Mouse (Mus musculus) neural tube, embryonic 11.5 days (tissue): ENCODE data around the gene Tns4. TPM values are rescaled to one million over a fixed set of nuclear protein-coding genes. Genes with fewer than 3 reads are reported as not detected.

Experiments used
- ATAC-seq: fragments of 200-750 bp; cut with Nextera tagmentation; 2 replicates; pipeline ENCODE4 v1.8.0; 2017; ENCODE audit warnings: moderate number of reproducible peaks, mild to moderate bottlenecking, moderate TSS enrichment, moderate library complexity; ENCODE audit not compliant: insufficient read depth, low FRiP score, low TSS enrichment
- DNase-seq: peaks from one replicate; pipeline ENCODE4 v3.0.0-alpha.2; 2015; ENCODE audit warnings: low spot score
- H3K27ac ChIP-seq: fragments of 300-500 bp; sonication (generic); 2 replicates; pipeline ENCODE4 v1.5.1; 2014; ENCODE audit warnings: low read depth, mild to moderate bottlenecking, low read length
- H3K27me3 ChIP-seq: fragments of 300-500 bp; sonication (generic); 2 replicates; pipeline ENCODE4 v1.6.1; 2014; ENCODE audit warnings: mild to moderate bottlenecking, low read length, mixed read lengths; ENCODE audit not compliant: control insufficient read depth, insufficient read depth
- H3K36me3 ChIP-seq: fragments of 300-500 bp; sonication (generic); 2 replicates; pipeline ENCODE4 v1.6.1; 2014; ENCODE audit warnings: mild to moderate bottlenecking, low read length, moderate library complexity, mixed read lengths; ENCODE audit not compliant: control insufficient read depth, insufficient read depth
- H3K4me1 ChIP-seq: fragments of 300-500 bp; sonication (generic); 2 replicates; pipeline ENCODE4 v1.6.1; 2014; ENCODE audit warnings: low read length, mixed read lengths; ENCODE audit not compliant: control insufficient read depth, insufficient read depth
- H3K4me2 ChIP-seq: fragments of 300-500 bp; sonication (generic); 2 replicates; pipeline ENCODE4 v1.6.1; 2014; ENCODE audit warnings: low read depth, mild to moderate bottlenecking, moderate library complexity
- H3K4me3 ChIP-seq: fragments of 300-500 bp; sonication (generic); 2 replicates; pipeline ENCODE4 v1.5.1; 2014; ENCODE audit warnings: low read depth, low read length
- H3K9ac ChIP-seq: fragments of 300-500 bp; sonication (generic); 2 replicates; pipeline ENCODE4 v1.6.1; 2014; ENCODE audit warnings: mild to moderate bottlenecking, low read length
- H3K9me3 ChIP-seq: fragments of 300-500 bp; sonication (generic); 2 replicates; pipeline ENCODE4 v1.6.1; 2016; ENCODE audit warnings: low read length; ENCODE audit not compliant: control insufficient read depth
- WGBS: fragments of 180-500 bp; shearing (Covaris S2); extraction: QIAGEN DNeasy Blood & Tissue Kit; methylation state at CpG from one replicate; pipeline ENCODE4 v1.1.7; 2014; 5-methylcytosine and 5-hydroxymethylcytosine counted together
- polyA plus RNA-seq: library from polyadenylated mRNA; unstranded; fragments of >200 nt; fragmentation: Nextera tagmentation; extraction: Ambion mirVana; gene quantifications from 2 replicates; pipeline ENCODE4 v1.2.1, GENCODE M21; 2014

Tns4 gene
- polyA plus RNA-seq, 1 experiment from 2014 or later = 0.46 TPM

- no peak overlapping the region for H3K9ac ChIP-seq
- ATAC-seq = peak; percentile 27; the same call in 1 of the 2 replicates
Measured at GRCm38 (mm10) chr11:99071866-99072265, 17.2 kb downstream of the Tns4 start.

GRCm38 (mm10) chr11:99068455-99068854 is 20.7 kb downstream of the Tns4 start:
- no peak for DNase-seq
- no peaks in the 10 kb centered on the region for H3K9me3 ChIP-seq
- H3K4me3 ChIP-seq = no peak overlapping the region
- WGBS = 85% methylated on average over 5 of the region's 5 CpGs
- H3K4me2 ChIP-seq = no peak overlapping the region
- H3K9ac ChIP-seq = no peak overlapping the region
- no peak overlapping the region for H3K27ac ChIP-seq
- no peaks in the 10 kb centered on the region for H3K36me3 ChIP-seq
- no peak for ATAC-seq
- H3K27me3 ChIP-seq = no peaks in the 10 kb centered on the region
- H3K4me1 ChIP-seq = peaks cover 9% of the 10 kb centered on the region; the same call in 1 of the 2 replicates

More at GRCm38 (mm10) chr11:99071866-99072265, 17.2 kb downstream of the Tns4 start:
- Histone ChIP-seq H3K4me3 (no peak overlapping the region), H3K36me3 (no peaks in the 10 kb centered on the region), H3K4me2 (no peak overlapping the region), H3K27me3 (no peaks in the 10 kb centered on the region), H3K27ac (no peak overlapping the region), H3K9me3 (no peaks in the 10 kb centered on the region), H3K4me1 (peaks cover 9% of the 10 kb centered on the region; the same call in 1 of the 2 replicates)
- peak; percentile 75 for DNase-seq
- 6% methylated on average over 6 of the region's 6 CpGs for WGBS

- Histone ChIP-seq H3K9me3 (no peaks in the 10 kb centered on the region), H3K4me1 (peaks cover 9% of the 10 kb centered on the region; the same call in 1 of the 2 replicates), H3K4me2 (no peak overlapping the region), H3K27me3 (no peaks in the 10 kb centered on the region), H3K9ac (no peak overlapping the region), H3K4me3 (no peak overlapping the region), H3K36me3 (no peaks in the 10 kb centered on the region), H3K27ac (no peak overlapping the region)
- 83% methylated on average over 8 of the region's 8 CpGs for WGBS
- no peak for DNase-seq
- ATAC-seq = no peak
Measured at GRCm38 (mm10) chr11:99067591-99067990, 21.5 kb downstream of the Tns4 start.

- H3K9ac ChIP-seq = no peak overlapping the region
- H3K36me3 ChIP-seq = no peaks in the 10 kb centered on the region
- H3K4me3 ChIP-seq = no peak overlapping the region
- WGBS = 25% methylated on average over 2 of the region's 2 CpGs
- H3K4me2 ChIP-seq = no peak overlapping the region
- H3K4me1 ChIP-seq = peaks cover under 1% of the 10 kb centered on the region; the same call in 1 of the 2 replicates
- no peaks in the 10 kb centered on the region for H3K9me3 ChIP-seq
- H3K27me3 ChIP-seq = no peaks in the 10 kb centered on the region
- peak; percentile 69 for DNase-seq
- no peak overlapping the region for H3K27ac ChIP-seq
- ATAC-seq = no peak
Measured at GRCm38 (mm10) chr11:99065979-99066378, 23.1 kb downstream of the Tns4 start.

- 80% methylated on average over 3 of the region's 3 CpGs for WGBS
- H3K27me3 ChIP-seq = no peaks in the 10 kb centered on the region
Measured at GRCm38 (mm10) chr11:99065353-99065752, 23.8 kb downstream of the Tns4 start.

GRCm38 (mm10) chr11:99063406-99064131 is 25.5 kb downstream of the Tns4 start:
- no peak overlapping the region for H3K4me3 ChIP-seq
- H3K4me2 ChIP-seq = no peak overlapping the region
- H3K27ac ChIP-seq = no peak overlapping the region
- no peaks in the 10 kb centered on the region for H3K4me1 ChIP-seq
- no peak overlapping the region for H3K9ac ChIP-seq
- 33% methylated on average over 8 of the region's 8 CpGs for WGBS
- H3K27me3 ChIP-seq = no peaks in the 10 kb centered on the region
- no peak for ATAC-seq
- DNase-seq = no peak
- H3K36me3 ChIP-seq = no peaks in the 10 kb centered on the region
- no peaks in the 10 kb centered on the region for H3K9me3 ChIP-seq

More at GRCm38 (mm10) chr11:99065353-99065752, 23.8 kb downstream of the Tns4 start:
- Histone ChIP-seq H3K4me3 (no peak overlapping the region), H3K4me1 (no peaks in the 10 kb centered on the region), H3K36me3 (no peaks in the 10 kb centered on the region), H3K27ac (no peak overlapping the region), H3K9me3 (no peaks in the 10 kb centered on the region), H3K9ac (no peak overlapping the region), H3K4me2 (no peak overlapping the region)
- DNase-seq (no peak), ATAC-seq (no peak)

GRCm38 (mm10) chr11:99062661-99063060 is 26.4 kb downstream of the Tns4 start:
- no peak overlapping the region for H3K9ac ChIP-seq
- no peaks in the 10 kb centered on the region; the same call in 1 of the 2 replicates for H3K9me3 ChIP-seq
- 85% methylated on average over 7 of the region's 7 CpGs for WGBS
- ATAC-seq (no peak), DNase-seq (no peak)
- H3K27ac ChIP-seq = no peak overlapping the region
- no peak overlapping the region for H3K4me3 ChIP-seq
- H3K36me3 ChIP-seq = no peaks in the 10 kb centered on the region
- no peaks in the 10 kb centered on the region for H3K27me3 ChIP-seq
- H3K4me2 ChIP-seq = no peak overlapping the region
- H3K4me1 ChIP-seq = no peaks in the 10 kb centered on the region

- Histone ChIP-seq H3K9ac (peak overlapping the region; percentile 22; the same call in 1 of the 2 replicates), H3K36me3 (no peaks in the 10 kb centered on the region), H3K9me3 (no peaks in the 10 kb centered on the region; the same call in 1 of the 2 replicates), H3K4me1 (peaks cover 8% of the 10 kb centered on the region), H3K4me2 (no peak overlapping the region), H3K27me3 (no peaks in the 10 kb centered on the region), H3K4me3 (no peak overlapping the region), H3K27ac (no peak overlapping the region)
- DNase-seq = no peak
- WGBS = 86% methylated on average over 3 of the region's 3 CpGs
- no peak for ATAC-seq
Measured at GRCm38 (mm10) chr11:99060435-99060834, 28.7 kb downstream of the Tns4 start.
